Mouse (Mus musculus): ENCODE results near the gene Gart.

DNA sequence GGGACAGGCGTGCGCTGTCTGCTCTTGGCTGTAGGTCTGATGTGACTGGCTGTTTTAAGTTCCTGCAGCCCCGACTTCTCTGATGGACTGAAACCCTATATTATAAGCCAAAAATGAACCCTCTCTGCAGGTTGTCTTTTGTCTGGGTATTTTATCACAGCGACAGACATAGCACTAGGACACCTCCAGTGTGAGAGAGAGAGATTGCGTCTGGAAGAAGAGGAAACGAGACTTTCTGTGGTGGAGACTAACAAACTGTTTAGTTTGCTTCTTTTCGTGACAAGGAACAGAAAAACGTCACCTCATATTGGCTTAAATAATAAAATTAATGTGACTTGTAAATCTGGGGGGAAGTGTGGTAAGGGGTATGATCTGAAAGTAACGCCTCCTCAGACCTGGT lies 45.1 kb downstream of the Gart start:
- no peak for TF ChIP-seq POLR2A (IDR thresholded peaks at IDR 0.05; ENCODE audit: borderline replicate concordance, low read depth, low read length)
- TF ChIP-seq CTCF (IDR thresholded peaks at IDR 0.05; ENCODE audit: low read depth, low read length): no peak
